Mouse (Mus musculus) right cerebral cortex, adult 18-20 months (tissue): ENCODE data around the gene Stox2.

Experiments used
- DNase-seq: peaks from one replicate; pipeline ENCODE4 v3.0.0; 2022; ENCODE audit warnings: mixed read lengths

The Stox2 gene

GRCm38 (mm10) chr8:47404852-47405251, 41.3 kb downstream of the Stox2 start:
- DNase-seq = no peak

GRCm38 (mm10) chr8:47392927-47393326, 53.2 kb downstream of the Stox2 start:
- DNase-seq = no peak

GRCm38 (mm10) chr8:47392290-47392689, 53.9 kb downstream of the Stox2 start:
- no peak for DNase-seq

GRCm38 (mm10) chr8:47391844-47392243, 54.3 kb downstream of the Stox2 start:
- no peak for DNase-seq

DNA sequence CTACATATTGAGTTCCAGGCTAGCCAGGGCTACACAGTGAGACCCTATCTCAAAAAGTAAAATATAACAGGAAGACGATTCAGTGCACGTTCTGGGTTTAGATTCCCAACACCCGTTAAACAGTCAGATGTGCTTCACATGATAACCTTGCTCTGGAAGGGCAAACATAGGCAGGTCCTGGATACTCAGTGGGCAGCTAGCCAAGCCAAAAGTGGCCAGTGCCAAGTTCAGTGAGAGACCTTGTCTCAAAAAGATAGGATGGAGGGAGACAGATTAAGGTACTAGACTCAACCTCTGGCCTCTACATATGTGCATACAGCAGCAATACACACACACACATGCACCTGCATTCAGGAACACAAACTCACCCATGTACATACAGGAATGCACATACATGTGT, 56.7 kb downstream of the Stox2 start:
- no peak for DNase-seq

GRCm38 (mm10) chr8:47388171-47388570, 58.0 kb downstream of the Stox2 start:
- no peak for DNase-seq

GRCm38 (mm10) chr8:47385810-47386209, 60.4 kb downstream of the Stox2 start:
- no peak for DNase-seq

- no peak for DNase-seq
Observed at GRCm38 (mm10) chr8:47384151-47384550, 62.0 kb downstream of the Stox2 start.

DNA sequence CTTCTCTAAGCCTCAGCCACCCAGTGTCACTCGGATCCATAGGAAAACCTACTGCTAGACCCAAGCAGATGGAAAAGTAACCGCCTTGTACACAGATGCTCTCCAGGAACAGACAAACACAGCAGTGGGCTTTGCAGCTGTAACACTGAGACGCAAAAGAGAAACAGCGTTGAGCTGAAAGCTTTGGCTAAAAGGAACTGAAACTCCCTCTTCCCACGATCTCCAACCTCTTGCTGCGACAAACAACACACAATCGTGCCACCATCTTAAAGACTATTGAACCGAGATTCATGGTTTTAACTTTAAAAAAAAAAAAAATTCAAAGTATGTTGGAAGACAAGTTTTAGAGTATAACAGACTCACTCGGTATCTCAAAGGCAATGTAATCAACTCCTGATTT, 62.5 kb downstream of the Stox2 start:
- DNase-seq = no peak

DNA sequence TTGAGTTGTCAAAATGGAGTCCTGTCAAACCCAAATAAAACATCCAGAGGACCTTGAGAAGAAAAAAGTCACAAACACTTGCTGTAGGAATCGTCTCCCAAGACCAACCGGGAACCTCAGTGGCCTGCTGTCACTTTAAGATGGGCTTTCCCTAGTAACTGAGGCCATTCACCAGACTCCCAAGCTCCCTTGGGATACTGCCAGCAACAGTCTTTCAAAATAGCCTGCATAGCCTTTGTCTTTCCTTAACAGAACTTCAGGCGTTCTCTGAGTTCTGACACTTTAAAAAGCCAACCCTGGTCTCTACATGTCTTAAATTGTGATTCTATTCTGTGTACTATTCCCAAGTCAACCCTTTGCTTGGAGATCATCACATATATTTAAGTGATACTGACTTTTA, 64.9 kb downstream of the Stox2 start:
- peak; percentile 20 for DNase-seq

- DNase-seq = no peak
Observed at GRCm38 (mm10) chr8:47380725-47381124, 65.4 kb downstream of the Stox2 start.

DNA sequence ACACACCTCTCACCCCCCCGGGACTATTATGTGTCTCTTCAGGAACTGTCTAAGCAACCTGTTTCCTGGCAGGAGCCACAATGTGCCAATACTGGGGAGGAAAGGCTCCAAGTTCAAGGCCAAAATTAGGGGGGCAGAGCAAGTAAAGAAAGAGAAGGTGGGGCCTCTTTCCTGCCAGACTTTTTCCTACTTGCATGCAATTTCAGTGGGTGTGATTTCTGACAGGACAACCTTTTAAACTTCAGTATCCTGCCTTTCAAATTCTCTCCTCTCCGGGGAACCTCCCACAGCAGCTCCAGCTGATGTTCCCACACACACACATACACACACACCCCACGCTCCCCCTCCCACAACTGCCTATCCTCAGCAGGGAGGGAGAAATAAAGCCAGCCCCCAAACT, 66.1 kb downstream of the Stox2 start:
- no peak for DNase-seq

DNA sequence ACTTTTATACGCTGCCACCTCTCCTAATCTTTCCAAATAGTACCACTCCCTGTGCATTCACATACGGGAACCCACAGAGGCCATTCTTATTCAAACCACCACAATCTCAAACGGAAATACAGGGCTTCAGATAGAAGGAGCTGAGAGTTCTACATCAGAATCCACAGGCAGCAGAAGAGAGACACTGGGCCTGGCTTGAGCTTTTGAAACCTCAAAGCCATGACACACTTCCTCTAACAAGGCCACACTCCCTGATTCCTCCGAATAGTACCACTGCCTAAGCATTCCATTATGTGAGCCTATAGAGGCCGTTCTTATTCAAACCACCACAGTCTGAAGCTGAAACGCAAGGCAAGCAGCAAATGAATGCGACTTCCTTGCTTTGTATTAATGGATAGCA, 69.5 kb downstream of the Stox2 start:
- no peak for DNase-seq

DNA sequence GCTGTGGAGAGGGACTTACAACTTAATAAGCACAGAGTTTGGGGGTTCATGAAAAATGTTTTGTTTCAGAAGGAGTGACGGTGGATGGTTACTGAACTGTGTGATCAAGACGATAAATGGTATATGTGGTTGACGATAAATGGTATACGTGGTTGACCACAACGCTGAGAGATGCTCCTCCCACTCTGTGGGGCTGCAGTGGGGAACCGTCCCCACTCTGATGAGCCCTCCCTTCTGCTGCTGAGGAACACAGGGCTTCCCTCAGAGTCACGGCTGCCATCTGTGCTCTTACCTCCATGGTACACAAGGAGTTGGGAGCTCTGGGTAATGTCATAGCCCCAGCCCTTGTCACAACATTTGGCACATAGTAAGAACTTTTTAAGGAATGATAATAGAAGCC, 72.4 kb downstream of the Stox2 start:
- DNase-seq = no peak

- DNase-seq = no peak
Observed at GRCm38 (mm10) chr8:47371539-47371938, 74.6 kb downstream of the Stox2 start.

- no peak for DNase-seq
Observed at GRCm38 (mm10) chr8:47371081-47371480, 75.1 kb downstream of the Stox2 start.

- peak; percentile 91 for DNase-seq
Observed at GRCm38 (mm10) chr8:47370421-47371080, 75.6 kb downstream of the Stox2 start.

GRCm38 (mm10) chr8:47369949-47370348, 76.2 kb downstream of the Stox2 start:
- no peak for DNase-seq

- DNase-seq = no peak
Observed at GRCm38 (mm10) chr8:47369044-47369769, 77.0 kb downstream of the Stox2 start.

- no peak for DNase-seq
Observed at GRCm38 (mm10) chr8:47367029-47367428, 79.1 kb downstream of the Stox2 start.

DNA sequence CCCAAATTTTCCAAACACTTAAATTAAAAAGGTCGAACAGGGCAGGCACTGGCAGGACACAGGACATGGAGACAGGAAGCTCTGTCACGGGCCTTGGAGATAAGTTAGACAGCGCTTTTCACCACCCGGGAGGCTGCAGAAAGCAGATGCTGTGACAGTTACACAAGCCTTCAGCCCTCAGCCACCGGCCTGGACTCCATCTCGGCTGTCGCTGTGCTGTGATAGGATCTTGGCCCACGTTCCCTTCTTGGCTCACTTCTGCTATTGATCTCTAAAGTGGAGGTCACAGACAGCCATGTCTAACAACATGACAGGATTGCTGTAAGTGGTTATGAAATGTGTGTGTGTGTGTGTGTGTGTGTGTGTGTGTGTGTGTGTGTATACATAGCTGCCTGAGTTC, 82.9 kb downstream of the Stox2 start:
- DNase-seq = no peak

DNA sequence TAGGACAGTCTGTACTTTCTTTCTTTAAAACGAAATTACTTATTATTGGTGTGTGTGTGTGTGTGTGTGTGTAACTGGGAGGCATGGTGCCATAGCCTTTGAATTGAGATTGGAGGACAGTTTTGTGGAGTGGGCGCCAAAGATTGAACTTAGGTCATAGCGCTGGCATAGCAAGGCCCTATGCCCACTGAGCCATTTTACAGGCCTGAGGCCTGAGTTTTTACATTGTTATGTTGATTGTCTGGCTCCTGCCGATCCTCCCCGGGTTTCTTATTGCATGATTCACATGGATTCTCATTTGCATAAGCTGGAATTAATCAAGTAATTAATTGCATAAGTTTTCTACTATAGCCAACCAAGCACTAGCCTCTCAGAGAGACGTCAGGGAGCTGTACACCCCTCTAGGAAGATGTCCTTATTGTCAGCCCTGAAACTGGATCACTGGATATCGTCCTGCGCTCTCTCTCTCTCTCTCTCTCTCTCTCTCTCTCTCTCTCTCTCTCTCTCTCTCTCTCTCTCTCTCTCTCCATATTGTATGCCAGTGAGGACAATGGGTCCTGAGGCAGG, 90.7 kb downstream of the Stox2 start:
- DNase-seq = no peak

GRCm38 (mm10) chr8:47354523-47355168, 91.5 kb downstream of the Stox2 start:
- DNase-seq = peak; percentile 46
